Mouse (Mus musculus) adrenal gland, postnatal 4 days (tissue): ENCODE results near the gene Zfp777. TPM values are rescaled to one million over a fixed set of nuclear protein-coding genes. Genes with fewer than 3 reads are reported as not detected.
A peak's percentile ranks its signal among the peaks of the same experiment; 100 is the strongest.

Experiments
- DNase-seq, 2 experiments: peaks; one replicate each; pipeline ENCODE4 v3.0.0; 2021 to 2022; ENCODE audit warnings: low spot score in 2 of 2, mixed read lengths in 2 of 2
- microRNA-seq: library from miRNA; unstranded; fragments of <30 nt; microRNA quantifications from one replicate; pipeline ENCODE4 v1.2.0, GENCODE M21; 2021
- total RNA-seq, 2 experiments: library from RNA; stranded (reverse); gene quantifications; 2 replicates each; pipeline ENCODE4 v1.2.3; 2021

Zfp777 gene
- total RNA-seq, 2 experiments from 2014 or later, result 43.3 to 44.0 TPM

DNA sequence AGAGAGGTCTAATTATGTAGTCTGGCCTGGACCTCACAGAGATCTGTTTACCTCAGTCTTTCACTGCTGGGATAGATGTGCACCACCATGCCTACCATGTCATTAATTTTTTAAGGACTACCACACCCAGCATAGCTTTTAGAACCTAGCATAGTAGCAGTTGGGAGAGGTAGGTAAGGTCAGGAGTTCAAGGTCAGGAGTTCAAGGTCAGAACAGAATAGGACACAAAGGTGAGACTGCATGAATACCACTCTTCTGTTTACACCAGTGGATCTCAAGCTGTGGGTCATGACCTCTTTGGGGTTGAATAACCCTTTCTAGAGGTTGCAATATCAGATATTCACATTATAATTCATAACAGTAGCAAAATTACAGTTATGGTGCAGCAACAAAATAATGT is 16.1 kb downstream of the Zfp777 start:
- DNase-seq, result no peak

DNA sequence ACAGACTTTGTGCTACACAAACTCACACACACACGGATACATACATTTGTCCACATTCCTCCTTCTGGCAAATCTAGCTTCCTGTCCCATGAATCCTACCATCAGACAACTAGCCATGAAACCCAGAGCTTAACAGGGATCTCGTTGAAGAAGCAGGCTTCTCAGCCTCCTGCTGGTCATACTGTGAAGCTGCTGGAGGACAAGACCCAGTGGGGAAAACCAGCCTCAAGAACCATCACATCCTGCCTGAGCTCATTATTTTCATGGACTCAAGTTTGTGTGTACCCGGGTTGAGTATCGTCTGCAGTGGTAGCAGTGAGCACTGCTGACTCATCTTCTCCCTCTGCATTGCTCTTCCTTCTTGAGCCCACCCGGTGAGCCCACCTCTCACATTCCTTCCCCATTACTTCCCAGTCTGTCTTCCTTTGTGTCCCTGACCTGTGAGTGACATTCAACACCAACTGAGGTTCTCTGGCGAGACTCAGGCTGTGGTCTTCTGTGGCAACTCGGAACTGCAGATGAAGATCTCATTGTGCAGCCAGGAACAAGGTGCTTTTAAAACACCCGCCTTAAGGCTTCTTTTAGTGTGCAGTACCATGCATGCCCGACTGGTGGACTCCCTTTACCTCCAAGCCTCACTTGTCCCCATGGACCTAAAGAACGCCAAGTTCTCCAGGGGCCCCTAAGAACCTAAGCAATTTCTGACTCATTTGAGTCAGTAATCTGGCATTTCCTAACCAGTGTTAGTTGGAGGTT is 22.6 kb downstream of the Zfp777 start:
- no peak for DNase-seq

DNA sequence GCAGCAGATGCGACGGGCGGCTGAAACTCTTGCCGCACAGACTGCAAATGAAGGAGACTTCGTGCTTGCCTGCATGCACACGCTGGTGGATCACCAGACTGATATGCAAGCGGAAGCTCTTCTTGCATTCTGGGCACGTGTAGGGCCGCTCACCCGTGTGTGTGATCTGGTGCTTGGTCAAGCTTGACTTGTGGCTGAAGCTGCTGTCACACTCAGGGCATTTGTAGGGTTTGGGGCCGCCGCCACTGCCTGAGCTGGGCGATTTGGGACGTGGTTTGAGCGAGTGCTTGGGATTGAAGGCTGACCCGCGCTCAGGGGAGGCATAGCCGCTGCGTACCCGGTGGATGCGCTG is 23.7 kb downstream of the Zfp777 start:
- DNase-seq, result no peak

DNA sequence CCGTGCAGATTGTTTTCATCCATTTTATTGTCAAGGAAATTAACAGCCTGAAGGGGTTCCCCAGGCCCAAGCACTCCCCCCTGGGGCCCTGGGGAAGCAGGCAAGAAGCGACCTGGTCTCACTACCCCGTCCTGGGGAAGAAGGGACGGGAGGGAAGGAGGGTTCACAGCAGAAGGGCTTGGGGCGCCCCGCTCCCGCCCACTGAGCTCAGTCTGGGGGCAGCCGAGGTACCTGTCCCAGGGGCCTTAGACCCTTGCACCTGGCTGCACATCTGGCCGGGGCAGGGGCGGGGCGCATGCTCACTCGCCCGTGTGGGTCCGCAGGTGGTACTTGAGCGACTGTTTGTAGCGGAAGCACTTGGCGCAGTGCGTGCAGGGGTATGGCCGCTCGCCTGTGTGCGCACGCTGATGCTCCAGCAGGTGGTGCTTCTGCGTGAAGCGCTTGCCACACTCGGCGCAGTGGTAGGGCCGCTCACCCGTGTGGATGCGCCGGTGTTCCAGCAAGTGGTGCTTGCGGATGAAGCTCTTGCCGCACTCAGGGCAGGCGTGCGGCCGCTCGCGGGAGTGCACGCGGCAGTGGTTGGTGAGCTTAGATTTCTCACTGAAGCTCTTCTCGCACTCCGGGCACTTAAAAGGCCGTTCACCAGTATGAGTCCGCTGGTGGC is 24.2 kb downstream of the Zfp777 start:
- DNase-seq, result no peak

DNA sequence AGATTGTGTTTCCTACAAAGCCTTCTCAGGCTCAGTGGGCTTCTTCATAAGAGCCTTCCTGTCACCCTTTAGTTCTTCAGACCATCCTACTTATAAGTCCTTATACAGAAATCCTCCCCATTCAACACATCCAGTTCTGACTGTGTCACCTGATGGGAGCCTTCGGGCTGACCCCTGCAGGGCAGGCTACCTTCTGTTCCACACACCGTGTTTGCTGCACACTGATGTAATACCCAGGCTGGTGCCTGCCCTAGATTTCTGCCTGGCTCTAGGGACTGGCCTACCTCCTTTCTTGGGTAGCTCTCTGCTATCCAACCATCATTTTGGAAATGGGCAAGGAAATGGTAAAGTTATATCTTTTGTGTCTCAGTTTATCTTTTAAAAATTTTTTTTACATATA is 26.0 kb downstream of the Zfp777 start:
- DNase-seq, result no peak

DNA sequence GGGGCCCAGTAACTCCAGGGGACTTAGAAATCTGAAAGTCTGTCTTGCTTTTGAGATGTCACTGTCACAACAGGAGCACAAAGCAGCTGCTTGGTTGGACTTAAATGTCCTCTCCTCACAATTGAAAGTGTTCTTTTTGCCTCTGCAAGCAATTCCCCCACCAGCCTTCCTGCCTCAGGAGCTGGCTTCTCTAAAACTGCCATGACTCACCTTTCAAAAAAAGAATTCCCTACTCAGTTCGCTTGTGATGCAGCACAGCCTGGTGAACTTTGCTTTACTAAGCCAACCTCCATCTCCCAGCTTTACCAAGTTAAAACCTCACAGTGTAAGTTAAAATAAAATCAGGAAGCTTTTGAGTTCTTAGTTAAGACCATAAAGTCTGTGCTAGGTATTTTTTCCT is 27.0 kb downstream of the Zfp777 start:
- no peak for DNase-seq

DNA sequence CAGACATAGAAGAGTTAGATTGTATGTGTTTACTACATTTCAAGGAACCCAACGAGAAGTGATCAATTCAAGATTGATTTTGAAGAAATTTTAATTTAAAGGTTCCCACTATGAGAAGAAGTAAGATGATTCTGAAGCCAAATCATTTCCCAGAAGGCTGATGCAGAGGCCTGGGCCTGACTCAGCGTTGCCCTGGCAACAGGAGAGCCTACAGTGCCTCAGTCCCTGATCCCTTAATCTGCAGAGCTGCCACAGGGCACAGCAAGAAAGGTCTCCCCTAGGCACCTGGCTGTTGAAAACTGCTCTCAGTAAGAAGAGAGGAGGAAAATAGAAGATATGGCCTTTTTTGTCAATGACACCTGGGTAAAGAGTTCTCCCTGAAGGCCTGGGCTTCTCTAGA is 28.7 kb downstream of the Zfp777 start:
- no peak for DNase-seq

DNA sequence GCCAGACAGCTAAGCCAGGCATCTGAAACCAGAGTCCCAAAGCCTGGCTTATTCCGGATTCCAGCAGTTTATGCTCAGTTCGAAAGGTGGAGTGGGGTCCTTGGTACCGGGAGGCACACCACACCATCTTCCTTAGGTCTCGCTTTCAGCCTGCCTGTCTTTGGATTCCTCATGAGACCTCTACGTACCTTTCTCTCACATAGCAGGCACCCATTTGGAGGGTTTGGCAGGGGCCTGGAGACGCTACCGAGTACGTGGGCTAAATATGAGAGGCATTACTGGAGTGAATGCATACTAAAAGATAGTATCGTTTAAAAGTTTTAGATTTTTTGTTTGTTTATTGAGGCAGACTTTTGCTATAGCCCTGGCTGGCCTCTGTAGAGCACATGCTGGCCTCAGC is 31.9 kb downstream of the Zfp777 start:
- no peak for DNase-seq

DNA sequence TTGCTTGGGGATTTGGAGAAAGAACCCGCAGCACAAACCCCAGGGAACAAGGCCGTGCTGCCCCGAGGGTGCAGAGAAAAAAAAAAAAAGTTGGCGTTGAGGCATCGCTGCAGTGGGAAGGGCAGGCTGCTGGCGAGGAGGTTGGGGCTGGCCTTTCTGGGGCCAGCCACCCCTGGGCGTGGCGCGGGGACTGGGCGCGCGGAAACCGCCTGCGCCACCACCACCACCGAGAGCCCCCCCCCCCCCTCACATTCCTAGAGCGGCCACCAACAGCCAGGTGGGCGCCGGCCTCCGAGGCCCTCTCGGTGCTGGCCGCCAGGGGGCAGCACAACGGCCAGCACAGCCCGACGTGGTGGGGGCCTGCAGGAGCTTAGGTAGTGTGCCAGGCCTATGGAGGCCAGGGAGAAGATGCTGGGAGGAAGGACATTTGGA is 32.6 kb downstream of the Zfp777 start:
- DNase-seq, result peak; percentile 43 to 51

DNA sequence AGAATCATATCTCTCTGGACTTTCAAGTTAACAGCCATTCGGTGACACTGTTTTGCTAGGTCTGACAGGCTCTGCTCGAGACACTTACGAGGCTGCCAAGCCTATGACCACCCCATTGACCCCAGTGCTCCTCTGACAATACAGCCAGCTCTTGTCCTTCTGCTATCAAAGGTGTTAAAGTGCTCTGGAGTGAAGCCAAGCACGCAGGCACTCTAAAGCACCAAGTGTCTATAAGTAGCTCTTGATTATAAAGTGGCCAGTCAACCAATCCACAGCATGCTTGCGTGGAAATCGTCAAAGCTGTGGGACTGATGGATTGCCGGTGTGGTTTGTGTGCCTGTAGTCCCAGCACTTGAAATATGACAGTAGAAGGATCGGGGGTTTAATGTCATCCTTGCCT is 38.0 kb downstream of the Zfp777 start:
- DNase-seq, result no peak

DNA sequence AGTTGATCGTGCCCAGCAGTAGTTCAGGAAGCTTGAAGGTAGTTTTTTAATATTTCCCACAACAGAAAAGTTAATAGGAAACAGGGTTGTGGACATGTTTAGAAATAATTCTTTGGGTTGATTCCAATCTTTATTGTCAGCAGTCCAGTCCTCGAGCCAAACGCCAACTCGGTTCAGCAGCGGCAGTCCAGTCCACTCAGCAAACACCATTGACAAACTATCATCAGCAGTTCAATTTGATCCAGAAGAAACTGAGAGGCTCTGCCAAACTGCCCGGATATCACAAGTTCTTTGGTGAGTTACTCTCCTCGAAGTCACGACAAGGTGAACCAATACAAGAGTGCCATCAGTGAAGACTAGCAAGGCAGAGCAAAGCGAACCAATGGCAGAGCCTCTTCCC is 53.0 kb downstream of the Zfp777 start:
- DNase-seq, result no peak

DNA sequence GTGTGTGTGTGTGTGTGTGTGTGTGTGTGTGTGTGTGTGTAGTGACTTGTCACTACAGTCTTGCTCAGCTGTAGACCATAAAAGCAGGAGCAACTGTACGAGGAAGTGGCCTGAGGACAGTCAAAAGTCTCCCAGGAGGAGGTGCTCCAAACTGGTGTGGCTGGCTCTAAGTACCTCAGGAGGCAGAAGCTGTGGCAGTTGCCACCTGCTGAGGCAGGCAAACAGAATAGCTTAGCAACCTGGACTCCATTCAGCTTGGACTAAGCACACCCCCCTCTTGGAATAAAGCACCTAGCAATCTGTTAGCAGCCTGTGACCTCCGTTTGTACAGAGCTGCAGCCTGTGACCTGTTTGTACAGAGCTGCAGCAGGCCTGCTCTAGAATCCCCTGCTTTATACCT is 64.8 kb downstream of the Zfp777 start:
- DNase-seq, result no peak

DNA sequence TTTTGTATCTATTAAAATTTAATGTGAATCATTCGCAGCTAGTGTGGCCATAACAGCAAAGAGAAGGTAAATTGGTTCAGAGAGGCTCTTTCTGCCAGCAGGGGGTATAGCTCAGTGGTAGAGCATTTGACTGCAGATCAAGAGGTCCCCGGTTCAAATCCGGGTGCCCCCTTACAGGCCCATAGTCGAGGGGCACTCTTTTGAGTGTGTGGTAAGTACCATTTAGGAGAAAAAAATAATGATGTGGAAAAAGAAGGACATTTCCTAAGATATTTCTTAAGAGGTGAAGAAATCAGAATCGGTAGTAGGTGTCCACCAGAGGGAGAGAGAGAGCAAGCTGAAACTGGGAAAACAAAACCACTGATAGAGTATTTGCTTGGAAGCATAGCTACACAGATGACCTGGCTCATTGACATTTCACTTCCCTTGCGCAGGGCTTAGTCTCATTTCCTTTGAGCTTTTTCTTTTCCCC is 69.8 kb downstream of the Zfp777 start:
- DNase-seq, result peak; percentile 41 to 58

DNA sequence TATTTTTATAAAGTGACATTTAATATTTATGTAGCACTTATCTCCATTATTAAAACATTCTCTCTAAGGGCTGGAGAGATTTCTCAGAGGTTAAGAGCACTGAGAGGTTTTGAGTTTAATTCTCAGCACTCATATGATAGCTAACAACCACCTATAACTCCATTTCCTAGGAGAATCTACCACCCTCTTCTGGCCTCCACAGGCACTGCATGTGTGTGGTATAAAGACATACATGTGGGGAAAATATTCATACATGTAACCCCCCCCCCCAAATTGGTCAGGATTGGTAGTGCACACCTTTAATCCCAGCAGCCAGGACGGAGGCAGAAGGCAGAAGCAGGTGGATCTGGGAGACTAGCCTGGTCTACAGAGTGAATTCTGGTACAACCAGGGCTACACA is 74.1 kb downstream of the Zfp777 start:
- no peak for DNase-seq

Small RNA genes lying within 50 kb of the gene (microRNA-seq; reads per million reads assigned to microRNA genes)
- gene Gm24563, result not detected

Other genes with a start within 250 kb of the Zfp777 start
- gene Pdia4, start 235.5 kb downstream of the Zfp777 start, total RNA-seq, result 100 to 1,000 TPM; 115 to 130 TPM
- gene Zfp786, start 218.0 kb downstream of the Zfp777 start, total RNA-seq, result 1 to 10 TPM; 2.1 to 2.7 TPM
- gene Zfp398, start 213.2 kb downstream of the Zfp777 start, total RNA-seq, result 10 to 100 TPM; 16.7 to 18.0 TPM
- 10 to 100 TPM; 19.7 to 19.8 TPM for gene Zfp282, start 171.7 kb downstream of the Zfp777 start, total RNA-seq
- 10 to 100 TPM; 26.6 to 26.8 TPM for gene Zfp212, start 128.4 kb downstream of the Zfp777 start, total RNA-seq
- 10 to 100 TPM; 16.3 to 19.0 TPM for gene Zfp956, start 95.5 kb downstream of the Zfp777 start, total RNA-seq
- gene Zfp746, start 37.7 kb upstream of the Zfp777 start, total RNA-seq, result 10 to 100 TPM; 31.7 to 37.8 TPM